Mouse (Mus musculus) heart, postnatal 0 days (tissue): Measurements from ENCODE around the gene Dusp12.

ENCODE experiments used
- CTCF ChIP-seq: IDR thresholded peaks from 2 replicates; pipeline ENCODE4 v1.5.1; 2016; ENCODE audit warnings: antibody characterized with exemption, control low read depth, low read depth
- EP300 ChIP-seq: IDR thresholded peaks from 2 replicates; pipeline ENCODE4 v1.6.1; 2016; ENCODE audit warnings: antibody characterized with exemption, low read depth

GRCm38 (mm10) chr1:170892279-170892678, 6.9 kb upstream of the Dusp12 start:
- TF ChIP-seq CTCF (no peak), EP300 (no peak)
